Mouse (Mus musculus): ENCODE results near the gene Cyp51. TPM values are rescaled to one million over a fixed set of nuclear protein-coding genes. Genes with fewer than 3 reads are reported as not detected.

Cyp51 gene
- polyA plus RNA-seq, 1 experiment = 108 TPM

GRCm38 (mm10) chr5:4079086-4079485 lies 25.5 kb downstream of the Cyp51 start:
- TF ChIP-seq POLR2AphosphoS2 (IDR thresholded peaks at IDR 0.05; ENCODE audit: insufficient read length, low read depth) = peak; percentile 65
- no peak for TF ChIP-seq MYOD1 (IDR thresholded peaks at IDR 0.05; ENCODE audit: control insufficient read depth in 1 of 3, insufficient read length in 2 of 3, low read depth in 2 of 3)
- H3K79me2 ChIP-seq (ENCODE audit: control insufficient read depth, insufficient read depth) = no peaks in the 10 kb centered on the region
- H3K4me3 ChIP-seq = no peak overlapping the region

GRCm38 (mm10) chr5:4067203-4067602 lies 37.3 kb downstream of the Cyp51 start:
- H3K4me3 ChIP-seq = no peak overlapping the region
- TF ChIP-seq MYOG (IDR thresholded peaks at IDR 0.05; ENCODE audit: control insufficient read depth in 1 of 3, insufficient read depth in 1 of 3, insufficient read length in 2 of 3, low read depth in 2 of 3) = no peak
- no peak for TF ChIP-seq TCF3 (IDR thresholded peaks at IDR 0.05; ENCODE audit: insufficient read length, low read depth)
- TF ChIP-seq REST (IDR thresholded peaks at IDR 0.05; ENCODE audit: insufficient read depth, insufficient read length) = no peak
- no peaks in the 10 kb centered on the region for H3K79me2 ChIP-seq (ENCODE audit: control insufficient read depth, insufficient read depth)
- peaks cover 33% of the 10 kb centered on the region for H3K36me3 ChIP-seq (ENCODE audit: control insufficient read depth, insufficient read depth)
- H3ac ChIP-seq (ENCODE audit: control insufficient read depth, insufficient read length) = no peak overlapping the region
- H3K27me3 ChIP-seq (ENCODE audit: control insufficient read depth, insufficient read depth, insufficient read length) = no peaks in the 10 kb centered on the region
- no peak overlapping the region for H3K4me2 ChIP-seq (ENCODE audit: low read depth)

More at GRCm38 (mm10) chr5:4079086-4079485, 25.5 kb downstream of the Cyp51 start:
- no peak overlapping the region for H3K4me2 ChIP-seq (ENCODE audit: low read depth)
- peaks cover 84% of the 10 kb centered on the region for H3K36me3 ChIP-seq (ENCODE audit: control insufficient read depth, insufficient read depth)
- no peak overlapping the region for H3ac ChIP-seq (ENCODE audit: control insufficient read depth, insufficient read length)
- no peaks in the 10 kb centered on the region for H3K27me3 ChIP-seq (ENCODE audit: control insufficient read depth, insufficient read depth, insufficient read length)

GRCm38 (mm10) chr5:4066476-4067115 lies 38.0 kb downstream of the Cyp51 start:
- Histone ChIP-seq H3ac (ENCODE audit: control insufficient read depth, insufficient read length) (no peak overlapping the region), H3K4me2 (ENCODE audit: low read depth) (no peak overlapping the region), H3K79me2 (ENCODE audit: control insufficient read depth, insufficient read depth) (no peaks in the 10 kb centered on the region), H3K36me3 (ENCODE audit: control insufficient read depth, insufficient read depth) (peaks cover 33% of the 10 kb centered on the region), H3K4me3 (no peak overlapping the region), H3K27me3 (ENCODE audit: control insufficient read depth, insufficient read depth, insufficient read length) (no peaks in the 10 kb centered on the region)
- no peak for TF ChIP-seq E2F4 (IDR thresholded peaks at IDR 0.05; ENCODE audit: insufficient read depth)
- peak; percentile 38 for TF ChIP-seq POLR2AphosphoS2 (IDR thresholded peaks at IDR 0.05; ENCODE audit: insufficient read length, low read depth)
- TF ChIP-seq TCF12 (IDR thresholded peaks at IDR 0.05; ENCODE audit: insufficient read depth, poor library complexity, severe bottlenecking) = no peak
- TF ChIP-seq MYOG (IDR thresholded peaks at IDR 0.05; ENCODE audit: control insufficient read depth in 1 of 3, insufficient read depth in 1 of 3, insufficient read length in 2 of 3, low read depth in 2 of 3) = peak in 1 of 3 experiments; percentile 23

GRCm38 (mm10) chr5:4060313-4060712 lies 44.2 kb downstream of the Cyp51 start:
- Histone ChIP-seq H3K4me2 (ENCODE audit: low read depth) (no peak overlapping the region), H3K27me3 (ENCODE audit: control insufficient read depth, insufficient read depth, insufficient read length) (no peaks in the 10 kb centered on the region), H3K36me3 (ENCODE audit: control insufficient read depth, insufficient read depth) (peaks cover 23% of the 10 kb centered on the region), H3K79me2 (ENCODE audit: control insufficient read depth, insufficient read depth) (no peaks in the 10 kb centered on the region), H3ac (ENCODE audit: control insufficient read depth, insufficient read length) (no peak overlapping the region), H3K4me3 (no peak overlapping the region)
- TF ChIP-seq E2F4 (IDR thresholded peaks at IDR 0.05; ENCODE audit: insufficient read depth) = no peak
- TF ChIP-seq USF1 (IDR thresholded peaks at IDR 0.05; ENCODE audit: low read depth) = no peak
- no peak for TF ChIP-seq REST (IDR thresholded peaks at IDR 0.05; ENCODE audit: insufficient read depth, insufficient read length)
- TF ChIP-seq POLR2AphosphoS2 (IDR thresholded peaks at IDR 0.05; ENCODE audit: insufficient read length, low read depth) = no peak
- TF ChIP-seq MAX (IDR thresholded peaks at IDR 0.05; ENCODE audit: low read depth) = no peak

GRCm38 (mm10) chr5:4040922-4041321 lies 63.6 kb downstream of the Cyp51 start:
- Histone ChIP-seq H3ac (ENCODE audit: control insufficient read depth, insufficient read length) (no peak overlapping the region), H3K4me3 (no peak overlapping the region), H3K79me2 (ENCODE audit: control insufficient read depth, insufficient read depth) (no peaks in the 10 kb centered on the region), H3K36me3 (ENCODE audit: control insufficient read depth, insufficient read depth) (peaks cover 14% of the 10 kb centered on the region), H3K27me3 (ENCODE audit: control insufficient read depth, insufficient read depth, insufficient read length) (no peaks in the 10 kb centered on the region), H3K4me2 (ENCODE audit: low read depth) (no peak overlapping the region)
- TF ChIP-seq CEBPB (IDR thresholded peaks at IDR 0.05; ENCODE audit: insufficient read depth, poor library complexity, severe bottlenecking) (no peak), REST (IDR thresholded peaks at IDR 0.05; ENCODE audit: insufficient read depth, insufficient read length) (no peak), TCF3 (IDR thresholded peaks at IDR 0.05; ENCODE audit: insufficient read length, low read depth) (no peak), MAX (IDR thresholded peaks at IDR 0.05; ENCODE audit: low read depth) (no peak), SRF (IDR thresholded peaks at IDR 0.05; ENCODE audit: control insufficient read depth, insufficient read length, low read depth) (no peak), TCF12 (IDR thresholded peaks at IDR 0.05; ENCODE audit: insufficient read depth, poor library complexity, severe bottlenecking) (no peak), MYOG (IDR thresholded peaks at IDR 0.05; ENCODE audit: control insufficient read depth in 1 of 3, insufficient read depth in 1 of 3, insufficient read length in 2 of 3, low read depth in 2 of 3) (no peak), POLR2AphosphoS2 (IDR thresholded peaks at IDR 0.05; ENCODE audit: insufficient read length, low read depth) (no peak), E2F4 (IDR thresholded peaks at IDR 0.05; ENCODE audit: insufficient read depth) (no peak)

GRCm38 (mm10) chr5:4040372-4040771 lies 64.2 kb downstream of the Cyp51 start:
- no peak overlapping the region for H3ac ChIP-seq (ENCODE audit: control insufficient read depth, insufficient read length)

More at GRCm38 (mm10) chr5:4040372-4040771, 64.2 kb downstream of the Cyp51 start:
- Histone ChIP-seq H3K4me2 (ENCODE audit: low read depth) (no peak overlapping the region), H3K4me3 (no peak overlapping the region), H3K79me2 (ENCODE audit: control insufficient read depth, insufficient read depth) (no peaks in the 10 kb centered on the region), H3K27me3 (ENCODE audit: control insufficient read depth, insufficient read depth, insufficient read length) (no peaks in the 10 kb centered on the region), H3K36me3 (ENCODE audit: control insufficient read depth, insufficient read depth) (peaks cover 9% of the 10 kb centered on the region)
- TF ChIP-seq MYOG (IDR thresholded peaks at IDR 0.05; ENCODE audit: control insufficient read depth in 1 of 3, insufficient read depth in 1 of 3, insufficient read length in 2 of 3, low read depth in 2 of 3) = no peak
- no peak for TF ChIP-seq MYOD1 (IDR thresholded peaks at IDR 0.05; ENCODE audit: control insufficient read depth in 1 of 3, insufficient read length in 2 of 3, low read depth in 2 of 3)
- TF ChIP-seq MAX (IDR thresholded peaks at IDR 0.05; ENCODE audit: low read depth) = no peak
- TF ChIP-seq SRF (IDR thresholded peaks at IDR 0.05; ENCODE audit: control insufficient read depth, insufficient read length, low read depth) = no peak
- no peak for TF ChIP-seq E2F4 (IDR thresholded peaks at IDR 0.05; ENCODE audit: insufficient read depth)
- TF ChIP-seq TCF12 (IDR thresholded peaks at IDR 0.05; ENCODE audit: insufficient read depth, poor library complexity, severe bottlenecking) = no peak
- no peak for TF ChIP-seq TCF3 (IDR thresholded peaks at IDR 0.05; ENCODE audit: insufficient read length, low read depth)
- no peak for TF ChIP-seq REST (IDR thresholded peaks at IDR 0.05; ENCODE audit: insufficient read depth, insufficient read length)
- no peak for TF ChIP-seq CEBPB (IDR thresholded peaks at IDR 0.05; ENCODE audit: insufficient read depth, poor library complexity, severe bottlenecking)
- TF ChIP-seq USF1 (IDR thresholded peaks at IDR 0.05; ENCODE audit: low read depth) = no peak
- no peak for TF ChIP-seq POLR2A (IDR thresholded peaks at IDR 0.05; ENCODE audit: insufficient read length, low read depth)
- no peak for TF ChIP-seq POLR2AphosphoS2 (IDR thresholded peaks at IDR 0.05; ENCODE audit: insufficient read length, low read depth)
